Mouse (Mus musculus) heart, embryonic 15.5 days (tissue): Measurements from ENCODE around the gene 9930022D16Rik. TPM values are rescaled to one million over a fixed set of nuclear protein-coding genes. Genes with fewer than 3 reads are reported as not detected.

Source experiments
- ATAC-seq: fragments of 200-750 bp; cut with Nextera tagmentation; replicated peaks from 2 replicates; pipeline ENCODE4 v1.8.0; 2017; ENCODE audit warnings: low read depth, moderate TSS enrichment; ENCODE audit not compliant: insufficient number of reproducible peaks, insufficient read depth, low FRiP score
- H3K27ac ChIP-seq: fragments of 300-500 bp; sonication (generic); 2 replicates; pipeline ENCODE4 v1.5.1; 2015; ENCODE audit warnings: mild to moderate bottlenecking, inconsistent platforms
- H3K27me3 ChIP-seq: fragments of 300-500 bp; sonication (generic); 2 replicates; pipeline ENCODE4 v1.6.1; 2015; ENCODE audit warnings: inconsistent platforms
- H3K36me3 ChIP-seq: fragments of 300-500 bp; sonication (generic); 2 replicates; pipeline ENCODE4 v1.6.1; 2015; ENCODE audit warnings: mild to moderate bottlenecking, inconsistent platforms
- H3K4me1 ChIP-seq: fragments of 300-500 bp; sonication (generic); replicated peaks from 2 replicates; pipeline ENCODE4 v1.6.1; 2015; ENCODE audit warnings: inconsistent platforms
- H3K4me2 ChIP-seq: fragments of 300-500 bp; sonication (generic); 2 replicates; pipeline ENCODE4 v1.6.1; 2015; ENCODE audit warnings: inconsistent platforms, mild to moderate bottlenecking, moderate library complexity
- H3K4me3 ChIP-seq: fragments of 300-500 bp; sonication (generic); 2 replicates; pipeline ENCODE4 v1.5.1; 2015; ENCODE audit warnings: mild to moderate bottlenecking, inconsistent platforms
- H3K9ac ChIP-seq: fragments of 300-500 bp; sonication (generic); 2 replicates; pipeline ENCODE4 v1.6.1; 2015; ENCODE audit warnings: mild to moderate bottlenecking, inconsistent platforms
- H3K9me3 ChIP-seq: fragments of 300-500 bp; sonication (generic); replicated peaks from 2 replicates; pipeline ENCODE4 v1.6.1; 2016; ENCODE audit warnings: inconsistent platforms
- WGBS: fragments of 180-500 bp; shearing (Covaris S2); methylation state at CpG from one replicate; pipeline ENCODE4 v1.1.7; 2015; ENCODE audit warnings: mixed read lengths; 5-methylcytosine and 5-hydroxymethylcytosine counted together
- polyA plus RNA-seq: library from polyadenylated mRNA; unstranded; fragments of >200 nt; fragmentation: Nextera tagmentation; extraction: Ambion mirVana; gene quantifications from 2 replicates; pipeline ENCODE4 v1.2.1, GENCODE M21; 2015

Gene 9930022D16Rik
- polyA plus RNA-seq, 1 experiment from 2014 or later, result not detected

- Histone ChIP-seq H3K36me3 (no peaks in the 10 kb centered on the region), H3K4me2 (no peak overlapping the region), H3K4me3 (no peak overlapping the region), H3K9ac (no peak overlapping the region), H3K9me3 (no peaks in the 10 kb centered on the region), H3K27me3 (no peaks in the 10 kb centered on the region), H3K27ac (no peak overlapping the region), H3K4me1 (no peaks in the 10 kb centered on the region)
- WGBS, result 73% methylated on average over 9 of the region's 9 CpGs
- no peak for ATAC-seq
Measured at GRCm38 (mm10) chr11:109417472-109418040, 3.8 kb downstream of the 9930022D16Rik start.

- WGBS, result 50% methylated on average over 4 of the region's 4 CpGs
- Histone ChIP-seq H3K4me1 (no peaks in the 10 kb centered on the region), H3K36me3 (no peaks in the 10 kb centered on the region), H3K4me2 (no peak overlapping the region), H3K27me3 (no peaks in the 10 kb centered on the region), H3K27ac (no peak overlapping the region), H3K4me3 (no peak overlapping the region), H3K9ac (no peak overlapping the region), H3K9me3 (no peaks in the 10 kb centered on the region)
- ATAC-seq, result no peak
Measured at GRCm38 (mm10) chr11:109419461-109419860, 5.7 kb downstream of the 9930022D16Rik start.

GRCm38 (mm10) chr11:109419961-109420566 is 6.3 kb downstream of the 9930022D16Rik start:
- Histone ChIP-seq H3K27ac (no peak overlapping the region), H3K9me3 (no peaks in the 10 kb centered on the region), H3K36me3 (no peaks in the 10 kb centered on the region), H3K4me3 (no peak overlapping the region), H3K27me3 (no peaks in the 10 kb centered on the region), H3K4me1 (peaks cover under 1% of the 10 kb centered on the region), H3K9ac (no peak overlapping the region), H3K4me2 (peak overlapping the region; percentile 44)
- ATAC-seq, result no peak
- 36% methylated on average over 16 of the region's 16 CpGs for WGBS

- H3K4me2 ChIP-seq, result 0 out of 2 replicates have a peak overlapping the region, but pooled peaks have one; percentile 44
- no peak overlapping the region for H3K4me3 ChIP-seq
- no peak overlapping the region for H3K9ac ChIP-seq
- H3K4me1 ChIP-seq, result peaks cover 4% of the 10 kb centered on the region
- H3K9me3 ChIP-seq, result no peaks in the 10 kb centered on the region
- no peak for ATAC-seq
- no peak overlapping the region for H3K27ac ChIP-seq
- no peaks in the 10 kb centered on the region for H3K36me3 ChIP-seq
- 75% methylated on average over 14 of the region's 14 CpGs for WGBS
- H3K27me3 ChIP-seq, result no peaks in the 10 kb centered on the region
Measured at GRCm38 (mm10) chr11:109420567-109420962, 6.8 kb downstream of the 9930022D16Rik start.

GRCm38 (mm10) chr11:109421205-109421604 is 7.5 kb downstream of the 9930022D16Rik start:
- no peak overlapping the region for H3K4me2 ChIP-seq
- H3K9me3 ChIP-seq, result no peaks in the 10 kb centered on the region
- no peak overlapping the region for H3K9ac ChIP-seq
- H3K4me3 ChIP-seq, result no peak overlapping the region
- no peaks in the 10 kb centered on the region for H3K27me3 ChIP-seq
- H3K36me3 ChIP-seq, result no peaks in the 10 kb centered on the region
- ATAC-seq, result no peak
- peaks cover 4% of the 10 kb centered on the region for H3K4me1 ChIP-seq
- 74% methylated on average over 5 of the region's 5 CpGs for whole genome bisulfite sequencing
- no peak overlapping the region for H3K27ac ChIP-seq

- Histone ChIP-seq H3K9me3 (no peaks in the 10 kb centered on the region), H3K27ac (no peak overlapping the region), H3K4me1 (peaks cover 10% of the 10 kb centered on the region), H3K36me3 (no peaks in the 10 kb centered on the region), H3K4me3 (no peak overlapping the region), H3K9ac (no peak overlapping the region), H3K27me3 (no peaks in the 10 kb centered on the region), H3K4me2 (no peak overlapping the region)
- WGBS, result 96% methylated on average over 4 of the region's 4 CpGs
- no peak for ATAC-seq
Measured at GRCm38 (mm10) chr11:109422263-109422662, 8.5 kb downstream of the 9930022D16Rik start.

- no peak overlapping the region for H3K9ac ChIP-seq
- H3K27me3 ChIP-seq, result no peaks in the 10 kb centered on the region
- no peak overlapping the region for H3K27ac ChIP-seq
- no peak overlapping the region for H3K4me2 ChIP-seq
- ATAC-seq, result no peak
- H3K4me3 ChIP-seq, result no peak overlapping the region
- H3K36me3 ChIP-seq, result peaks cover under 1% of the 10 kb centered on the region; the same call in 1 of the 2 replicates
- H3K4me1 ChIP-seq, result peaks cover 10% of the 10 kb centered on the region
- no peaks in the 10 kb centered on the region for H3K9me3 ChIP-seq
- WGBS, result 39% methylated on average over 1 of the region's 1 CpGs
Measured at GRCm38 (mm10) chr11:109423294-109423693, 9.6 kb downstream of the 9930022D16Rik start.

GRCm38 (mm10) chr11:109425392-109426271 is 11.9 kb downstream of the 9930022D16Rik start, which contains the start of gene Amz2:
Gene Amz2, plus strand, starts transcription at chr11:109425946.
- peak within 1 kb of the TSS; percentile 75 for H3K4me2 ChIP-seq
- H3K27ac ChIP-seq, result peak within 1 kb of the TSS; percentile 88
- peak within 1 kb of the TSS; percentile 72 for H3K9ac ChIP-seq
- H3K4me1 ChIP-seq, result peaks cover 10% of the 10 kb centered on the region
- H3K27me3 ChIP-seq, result no peaks in the 10 kb centered on the region
- H3K36me3 ChIP-seq, result peaks cover 24% of the 10 kb centered on the region
- peak within 1 kb of the TSS; percentile 72 for H3K4me3 ChIP-seq
- no peaks in the 10 kb centered on the region for H3K9me3 ChIP-seq
- WGBS, result 1% methylated on average over 65 of the region's 65 CpGs
- ATAC-seq, result peak; percentile 97

GRCm38 (mm10) chr11:109426272-109426586 is 12.5 kb downstream of the 9930022D16Rik start:
- under 1% methylated on average over 11 of the region's 11 CpGs for WGBS
- Histone ChIP-seq H3K4me1 (peaks cover 14% of the 10 kb centered on the region), H3K4me3 (peak overlapping the region; percentile 72), H3K4me2 (peak overlapping the region; percentile 75), H3K27ac (peak overlapping the region; percentile 88), H3K9ac (peak overlapping the region; percentile 72), H3K36me3 (peaks cover 29% of the 10 kb centered on the region), H3K9me3 (no peaks in the 10 kb centered on the region), H3K27me3 (no peaks in the 10 kb centered on the region)
- ATAC-seq, result no peak

- Histone ChIP-seq H3K4me2 (no peak overlapping the region), H3K9ac (no peak overlapping the region), H3K27me3 (no peaks in the 10 kb centered on the region), H3K36me3 (peaks cover 29% of the 10 kb centered on the region), H3K9me3 (no peaks in the 10 kb centered on the region), H3K4me1 (peaks cover 18% of the 10 kb centered on the region), H3K4me3 (no peak overlapping the region), H3K27ac (no peak overlapping the region)
- no peak for ATAC-seq
- WGBS, result 96% methylated on average over 5 of the region's 5 CpGs
Measured at GRCm38 (mm10) chr11:109427353-109427752, 13.6 kb downstream of the 9930022D16Rik start.

- Histone ChIP-seq H3K4me3 (no peak overlapping the region), H3K27ac (no peak overlapping the region), H3K27me3 (no peaks in the 10 kb centered on the region), H3K4me1 (peaks cover 12% of the 10 kb centered on the region), H3K36me3 (peaks cover 51% of the 10 kb centered on the region), H3K9me3 (no peaks in the 10 kb centered on the region), H3K4me2 (no peak overlapping the region), H3K9ac (no peak overlapping the region)
- 88% methylated on average over 16 of the region's 16 CpGs for WGBS
- no peak for ATAC-seq
Measured at GRCm38 (mm10) chr11:109434233-109434798, 20.6 kb downstream of the 9930022D16Rik start.
